Mouse (Mus musculus) spleen, postnatal 36 days (tissue): Measurements from ENCODE around the gene Gm13279.
"Not testable (repeated sequence)": the region's sequence is repeated elsewhere in the genome, so short reads cannot be mapped to it uniquely, and the experiment has no call there.

ENCODE experiments used
- DNase-seq, 2 experiments: peaks; one replicate each; pipeline ENCODE4 v3.0.0; 2022; ENCODE audit warnings: low spot score in 2 of 2, mixed read lengths in 1 of 2

Gm13279 gene

GRCm38 (mm10) chr4:88793936-88794675 is 3.1 kb upstream of the Gm13279 start, which contains the start of gene Gm13275:
TSS of gene Gm13275 (plus strand) at chr4:88794487.
- DNase-seq: peak; percentile 55 to 58

GRCm38 (mm10) chr4:88799365-88799764 is 2.2 kb downstream of the Gm13279 start, which contains the start of gene Gm13285:
TSS of gene Gm13285 (plus strand) at chr4:88799665.
- not testable (repeated sequence) for DNase-seq

GRCm38 (mm10) chr4:88802954-88803353 is 5.8 kb downstream of the Gm13279 start, which contains the start of gene Gm13287:
TSS of gene Gm13287 (plus strand) at chr4:88803254.
- DNase-seq: not testable (repeated sequence)

GRCm38 (mm10) chr4:88805231-88805630 is 8.0 kb downstream of the Gm13279 start, which contains the start of gene Gm13288:
TSS of gene Gm13288 (plus strand) at chr4:88805531.
- DNase-seq: not testable (repeated sequence)

GRCm38 (mm10) chr4:88805761-88806160 is 8.6 kb downstream of the Gm13279 start:
- DNase-seq: peak in 1 of 2 experiments; percentile 9

- DNase-seq: no peak
These were observed 18.7 kb downstream of the Gm13279 start, which contains the start of gene Ifna7 for GRCm38 (mm10) chr4:88815928-88816327. TSS of gene Ifna7 (plus strand) at chr4:88816228.

- DNase-seq: no peak
These were observed 22.5 kb downstream of the Gm13279 start, which contains the start of gene Ifna11 for GRCm38 (mm10) chr4:88819659-88820058. TSS of gene Ifna11 (plus strand) at chr4:88819959.

GRCm38 (mm10) chr4:88822995-88823394 is 25.8 kb downstream of the Gm13279 start:
- no peak for DNase-seq

GRCm38 (mm10) chr4:88827116-88827515 is 29.9 kb downstream of the Gm13279 start, which contains the start of gene Ifna6:
TSS of gene Ifna6 (plus strand) at chr4:88827416.
- DNase-seq: not testable (repeated sequence)

GRCm38 (mm10) chr4:88830523-88830922 is 33.3 kb downstream of the Gm13279 start:
- no peak for DNase-seq

GRCm38 (mm10) chr4:88835225-88835624 is 38.0 kb downstream of the Gm13279 start, which contains the start of gene Ifna5:
TSS of gene Ifna5 (plus strand) at chr4:88835525.
- DNase-seq: not testable (repeated sequence)

- DNase-seq: no peak
These were observed 41.6 kb downstream of the Gm13279 start for GRCm38 (mm10) chr4:88838828-88839227.

GRCm38 (mm10) chr4:88840058-88840457 is 42.9 kb downstream of the Gm13279 start:
- no peak for DNase-seq

GRCm38 (mm10) chr4:88841438-88841911 is 44.3 kb downstream of the Gm13279 start, which contains the start of gene Ifna4:
TSS of gene Ifna4 (plus strand) at chr4:88841861.
- no peak for DNase-seq

- DNase-seq: no peak
These were observed 48.1 kb downstream of the Gm13279 start for GRCm38 (mm10) chr4:88845334-88845733.
